Mouse (Mus musculus) neural tube, embryonic 14.5 days (tissue): ENCODE measurements around the gene Ppp1r1b. TPM values are rescaled to one million over a fixed set of nuclear protein-coding genes. Genes with fewer than 3 reads are reported as not detected.
"Not testable (repeated sequence)": the region's sequence is repeated elsewhere in the genome, so short reads cannot be mapped to it uniquely, and the experiment has no call there.

Source experiments
- ATAC-seq: fragments of 200-750 bp; cut with Nextera tagmentation; 2 replicates; pipeline ENCODE4 v1.8.0; 2017; ENCODE audit warnings: low read depth, mild to moderate bottlenecking, moderate TSS enrichment, moderate library complexity
- H3K27ac ChIP-seq: fragments of 300-500 bp; sonication (generic); 2 replicates; pipeline ENCODE4 v1.5.1; 2014; ENCODE audit warnings: low read depth, mild to moderate bottlenecking, control low read depth, low read length, moderate library complexity, mixed read lengths
- H3K27me3 ChIP-seq: fragments of 300-500 bp; sonication (generic); 2 replicates; pipeline ENCODE4 v1.6.1; 2014; ENCODE audit warnings: low read length; ENCODE audit not compliant: control insufficient read depth, insufficient read depth
- H3K36me3 ChIP-seq: fragments of 300-500 bp; sonication (generic); 2 replicates; pipeline ENCODE4 v1.6.1; 2014; ENCODE audit warnings: low read length, mixed read lengths; ENCODE audit not compliant: control insufficient read depth, insufficient read depth
- H3K4me1 ChIP-seq: fragments of 300-500 bp; sonication (generic); 2 replicates; pipeline ENCODE4 v1.6.1; 2014; ENCODE audit warnings: low read length; ENCODE audit not compliant: control insufficient read depth, insufficient read depth
- H3K4me2 ChIP-seq: fragments of 300-500 bp; sonication (generic); 2 replicates; pipeline ENCODE4 v1.6.1; 2014; ENCODE audit warnings: mild to moderate bottlenecking, low read depth, low read length, control low read depth
- H3K4me3 ChIP-seq: fragments of 300-500 bp; sonication (generic); 2 replicates; pipeline ENCODE4 v1.5.1; 2014; ENCODE audit warnings: low read depth, low read length, control low read depth, mixed read lengths
- H3K9ac ChIP-seq: fragments of 300-500 bp; sonication (generic); replicated peaks from 2 replicates; pipeline ENCODE4 v1.6.1; 2014; ENCODE audit warnings: low read depth, mild to moderate bottlenecking, control low read depth, low read length, mixed read lengths
- H3K9me3 ChIP-seq: fragments of 300-500 bp; sonication (generic); 2 replicates; pipeline ENCODE4 v1.6.1; 2016; ENCODE audit warnings: low read length; ENCODE audit not compliant: control insufficient read depth
- WGBS: fragments of 180-500 bp; shearing (Covaris S2); extraction: QIAGEN DNeasy Blood & Tissue Kit; methylation state at CpG from one replicate; pipeline ENCODE4 v1.1.7; 2014; 5-methylcytosine and 5-hydroxymethylcytosine counted together
- polyA plus RNA-seq: library from polyadenylated mRNA; unstranded; fragments of >200 nt; fragmentation: Nextera tagmentation; extraction: Ambion mirVana; gene quantifications from 2 replicates; pipeline ENCODE4 v1.2.1, GENCODE M21; 2014

Gene Ppp1r1b
- polyA plus RNA-seq, 1 experiment from 2014 or later, result 2.4 TPM

GRCm38 (mm10) chr11:98372406-98372805, 24.2 kb downstream of the Ppp1r1b start:
- ATAC-seq, result no peak
- Histone ChIP-seq H3K9me3 (no peaks in the 10 kb centered on the region), H3K4me2 (no peak overlapping the region), H3K27ac (no peak overlapping the region), H3K27me3 (no peaks in the 10 kb centered on the region), H3K36me3 (peaks cover 11% of the 10 kb centered on the region; the same call in 1 of the 2 replicates), H3K9ac (no peak overlapping the region), H3K4me3 (no peak overlapping the region), H3K4me1 (0 out of 2 replicates have a peak, but pooled peaks cover 4% of the 10 kb centered on the region)
- WGBS, result 10% methylated on average over 2 of the region's 2 CpGs

- Histone ChIP-seq H3K27ac (no peak overlapping the region), H3K9me3 (no peaks in the 10 kb centered on the region), H3K36me3 (peaks cover 18% of the 10 kb centered on the region), H3K9ac (no peak overlapping the region), H3K27me3 (no peaks in the 10 kb centered on the region), H3K4me1 (0 out of 2 replicates have a peak, but pooled peaks cover 4% of the 10 kb centered on the region), H3K4me2 (no peak overlapping the region), H3K4me3 (no peak overlapping the region)
- WGBS, result 94% methylated on average over 6 of the region's 6 CpGs
- ATAC-seq, result no peak
These were observed 25.0 kb downstream of the Ppp1r1b start for GRCm38 (mm10) chr11:98373244-98373643.

- H3K27me3 ChIP-seq, result no peaks in the 10 kb centered on the region
- no peak overlapping the region for H3K27ac ChIP-seq
- 69% methylated on average over 8 of the region's 8 CpGs for WGBS
- ATAC-seq, result no peak
- no peak overlapping the region for H3K9ac ChIP-seq
- 0 out of 2 replicates have a peak, but pooled peaks cover 4% of the 10 kb centered on the region for H3K4me1 ChIP-seq
- no peaks in the 10 kb centered on the region for H3K9me3 ChIP-seq
- no peak overlapping the region for H3K4me2 ChIP-seq
- no peak overlapping the region for H3K4me3 ChIP-seq
- peaks cover 29% of the 10 kb centered on the region for H3K36me3 ChIP-seq
These were observed 26.1 kb downstream of the Ppp1r1b start for GRCm38 (mm10) chr11:98374266-98374665.

GRCm38 (mm10) chr11:98376756-98377155, 28.6 kb downstream of the Ppp1r1b start:
- Histone ChIP-seq H3K4me3 (no peak overlapping the region), H3K27me3 (no peaks in the 10 kb centered on the region), H3K4me2 (no peak overlapping the region), H3K9me3 (no peaks in the 10 kb centered on the region), H3K36me3 (peaks cover 39% of the 10 kb centered on the region), H3K9ac (no peak overlapping the region), H3K27ac (no peak overlapping the region), H3K4me1 (no peaks in the 10 kb centered on the region)
- 65% methylated on average over 5 of the region's 5 CpGs for WGBS
- ATAC-seq, result no peak

- no peak overlapping the region for H3K4me3 ChIP-seq
- no peaks in the 10 kb centered on the region for H3K9me3 ChIP-seq
- no peak overlapping the region for H3K27ac ChIP-seq
- H3K4me2 ChIP-seq, result no peak overlapping the region
- peaks cover 39% of the 10 kb centered on the region for H3K36me3 ChIP-seq
- H3K9ac ChIP-seq, result no peak overlapping the region
- H3K27me3 ChIP-seq, result no peaks in the 10 kb centered on the region
- WGBS, result 87% methylated on average over 11 of the region's 11 CpGs
- H3K4me1 ChIP-seq, result no peaks in the 10 kb centered on the region
- no peak for ATAC-seq
These were observed 29.6 kb downstream of the Ppp1r1b start for GRCm38 (mm10) chr11:98377787-98378186.

- Histone ChIP-seq H3K4me3 (no peak overlapping the region), H3K4me2 (no peak overlapping the region), H3K9me3 (no peaks in the 10 kb centered on the region), H3K27me3 (no peaks in the 10 kb centered on the region), H3K4me1 (no peaks in the 10 kb centered on the region), H3K27ac (no peak overlapping the region), H3K36me3 (peaks cover 39% of the 10 kb centered on the region), H3K9ac (no peak overlapping the region)
- 95% methylated on average over 7 of the region's 7 CpGs for WGBS
- no peak for ATAC-seq
These were observed 31.2 kb downstream of the Ppp1r1b start for GRCm38 (mm10) chr11:98379379-98379778.

GRCm38 (mm10) chr11:98380106-98380505, 31.9 kb downstream of the Ppp1r1b start:
- Histone ChIP-seq H3K9me3 (no peaks in the 10 kb centered on the region), H3K4me1 (no peaks in the 10 kb centered on the region), H3K4me2 (no peak overlapping the region), H3K4me3 (no peak overlapping the region), H3K36me3 (peaks cover 36% of the 10 kb centered on the region), H3K27me3 (no peaks in the 10 kb centered on the region), H3K9ac (no peak overlapping the region), H3K27ac (no peak overlapping the region)
- 87% methylated on average over 6 of the region's 6 CpGs for WGBS
- no peak for ATAC-seq

- Histone ChIP-seq H3K4me3 (no peak overlapping the region), H3K4me2 (no peak overlapping the region), H3K9ac (no peak overlapping the region), H3K27me3 (no peaks in the 10 kb centered on the region), H3K9me3 (no peaks in the 10 kb centered on the region), H3K36me3 (peaks cover 27% of the 10 kb centered on the region), H3K4me1 (no peaks in the 10 kb centered on the region), H3K27ac (no peak overlapping the region)
- no peak for ATAC-seq
- 100% methylated on average over 2 of the region's 2 CpGs for WGBS
These were observed 33.4 kb downstream of the Ppp1r1b start for GRCm38 (mm10) chr11:98381651-98382050.

- H3K36me3 ChIP-seq, result peaks cover 27% of the 10 kb centered on the region
- ATAC-seq, H3K27ac ChIP-seq, H3K4me3 ChIP-seq, H3K9ac ChIP-seq, H3K4me1 ChIP-seq, H3K9me3 ChIP-seq, H3K27me3 ChIP-seq, H3K4me2 ChIP-seq: not testable (repeated sequence)
- WGBS, result 49% methylated on average over 2 of the region's 2 CpGs
These were observed 34.2 kb downstream of the Ppp1r1b start for GRCm38 (mm10) chr11:98382405-98382804.
